8 mouse cellular contexts compared by ENCODE assay signal in genomic region chrX:56790591-56790990, GRCm38 (mm10). TPM values are rescaled to one million over a fixed set of nuclear protein-coding genes. Genes with fewer than 3 reads are reported as not detected.
"Had no signal": no experiment of that assay in that cellular context is flagged by ENCODE, and none has a peak within 500 bp of the region (broad histone marks: within the 10 kb centered on the region; RNA-seq: fewer than 3 reads in every experiment).

No protein-coding gene starts in this region.

- H3K27ac ChIP-seq: midbrain, embryonic 10.5 days; midbrain, embryonic 12.5 days; neural tube, embryonic 13.5 days; neural tube, embryonic 15.5 days had no signal

- DNase-seq: thymus, adult 18-20 months had no signal

- H3K4me1 ChIP-seq: midbrain, embryonic 10.5 days; neural tube, embryonic 13.5 days; neural tube, embryonic 15.5 days had no signal

- H3K9ac ChIP-seq: lung, embryonic 14.5 days; midbrain, embryonic 12.5 days; neural tube, embryonic 13.5 days; neural tube, embryonic 15.5 days had no signal

- H3K27me3 ChIP-seq: midbrain, embryonic 12.5 days; neural tube, embryonic 13.5 days; neural tube, embryonic 15.5 days had no signal

- H3K4me3 ChIP-seq: midbrain, embryonic 10.5 days; midbrain, embryonic 12.5 days; myocyte; neural tube, embryonic 13.5 days; neural tube, embryonic 15.5 days had no signal

RNA-seq across cellular contexts. Expression of gene Map7d3, which starts 31.5 kb away (rescaled TPM):
- polyA plus RNA-seq: small intestine, adult 2 months had no signal
